Comparison of ENCODE assay signal across 11 mouse cellular contexts in genomic region chr4:85256461-85257202, GRCm38 (mm10). TPM values are rescaled to one million over a fixed set of nuclear protein-coding genes. Genes with fewer than 3 reads are reported as not detected.
A peak's percentile ranks its signal among the peaks of the same experiment; 100 is the strongest.
DNase-seq lines count a peak whose midpoint lies in the region; ATAC-seq lines count a peak whose summit lies in the region.
"Had no signal": no experiment of that assay in that cellular context is flagged by ENCODE, and none has a peak within 500 bp of the region (broad histone marks: within the 10 kb centered on the region; RNA-seq: fewer than 3 reads in every experiment).

No protein-coding gene starts in this region.

- peak; percentile 85 for ATAC-seq in forebrain, embryonic 16.5 days
- no peak for ATAC-seq in activated CD4-positive, CD25-positive, alpha-beta regulatory T cell, adult 4 months

- no peak overlapping the region for H3K9ac ChIP-seq in forebrain, embryonic 16.5 days (replicated peaks; ENCODE audit: low read depth, low read length)
- H3K9ac ChIP-seq: heart, embryonic 13.5 days had no signal

- H3K27ac ChIP-seq in forebrain, embryonic 16.5 days (ENCODE audit: low read length) = peak overlapping the region; percentile 79
- H3K27ac ChIP-seq: heart, embryonic 13.5 days had no signal

- H3K4me2 ChIP-seq in forebrain, embryonic 16.5 days (ENCODE audit: low read length) = no peak overlapping the region
- H3K4me2 ChIP-seq: heart, embryonic 13.5 days had no signal

- no peaks in the 10 kb centered on the region for H3K36me3 ChIP-seq in forebrain, embryonic 16.5 days (ENCODE audit: control insufficient read depth, insufficient read depth)
- H3K36me3 ChIP-seq: heart, embryonic 13.5 days had no signal

- no peaks in the 10 kb centered on the region for H3K9me3 ChIP-seq in forebrain, embryonic 16.5 days (ENCODE audit: control insufficient read depth, low read length)
- H3K9me3 ChIP-seq: heart, embryonic 13.5 days had no signal

- WGBS in forebrain, embryonic 16.5 days = 38% methylated on average over 5 of the region's 5 CpGs

- peaks cover 47% of the 10 kb centered on the region for H3K4me1 ChIP-seq in forebrain, embryonic 16.5 days (replicated peaks; ENCODE audit: control insufficient read depth, insufficient read depth, low read length)
- H3K4me1 ChIP-seq: heart, embryonic 13.5 days had no signal

- 0 out of 2 replicates have a peak, but pooled peaks cover 4% of the 10 kb centered on the region for H3K27me3 ChIP-seq in forebrain, embryonic 16.5 days (replicated peaks; ENCODE audit: control insufficient read depth, insufficient read depth, low read length)
- H3K27me3 ChIP-seq: heart, embryonic 13.5 days had no signal

- no peak overlapping the region for H3K4me3 ChIP-seq in forebrain, embryonic 16.5 days (replicated peaks; ENCODE audit: low read length)
- H3K4me3 ChIP-seq: heart, embryonic 13.5 days had no signal

- DNase-seq in cerebellum, adult 11-12 months = peak; percentile 60
- no peak for DNase-seq in cerebellum, adult 8-10 months
- peak; percentile 41 for DNase-seq in Muller cell, postnatal 12 days (ENCODE audit: inconsistent ontology term)
- peak; percentile 77 for DNase-seq in layer of hippocampus, adult 9-11 months
- DNase-seq in thymus, postnatal 14 days = no peak
- DNase-seq in kidney, adult 18-20 months = no peak
- DNase-seq: lung, postnatal 4 days had no signal

RNA-seq across cellular contexts. Expression of gene Sh3gl2, which starts 51.7 kb away (rescaled TPM):
- polyA plus RNA-seq in forebrain, embryonic 16.5 days (2015; fragmentation: Nextera tagmentation; extraction: Ambion mirVana) = 104 TPM in 2 replicates
- not detected for polyA plus RNA-seq in activated CD4-positive, CD25-positive, alpha-beta regulatory T cell, adult 4 months (2017; shearing (Covaris generic))
- polyA plus RNA-seq: liver, adult 2 months had no signal

Comparison
In these comparisons a context has a peak if more than half of its experiments do, and no peak if none do; other contexts are left out.
1. DNase-seq: peak in cerebellum, adult 11-12 months (single experiment), Muller cell, postnatal 12 days (single experiment) and layer of hippocampus, adult 9-11 months (single experiment); none in cerebellum, adult 8-10 months (single experiment), thymus, postnatal 14 days (single experiment) and kidney, adult 18-20 months (single experiment).
2. RNA of gene Sh3gl2, which starts 51.7 kb away (polyA plus RNA-seq): 104 TPM in forebrain, embryonic 16.5 days; not detected in activated CD4-positive, CD25-positive, alpha-beta regulatory T cell, adult 4 months; every median in the first group is over 100 times any median in the second.